Mouse (Mus musculus) heart, embryonic 10.5 days (tissue): ENCODE measurements around the gene Ralgapa1. TPM values are rescaled to one million over a fixed set of nuclear protein-coding genes. Genes with fewer than 3 reads are reported as not detected.
"Not testable (repeated sequence)": the region's sequence is repeated elsewhere in the genome, so short reads cannot be mapped to it uniquely, and the experiment has no call there.

ENCODE experiments used
- DNase-seq: peaks from one replicate; pipeline ENCODE4 v3.0.0-alpha.2; 2017; ENCODE audit warnings: low spot score
- H3K27ac ChIP-seq: fragments of 300-500 bp; sonication (generic); 2 replicates; pipeline ENCODE4 v1.5.1; 2016; ENCODE audit warnings: mild to moderate bottlenecking
- H3K27me3 ChIP-seq: fragments of 300-500 bp; sonication (generic); 2 replicates; pipeline ENCODE4 v1.6.1; 2016; ENCODE audit warnings: mild to moderate bottlenecking; ENCODE audit not compliant: poor library complexity, insufficient read depth, severe bottlenecking
- H3K36me3 ChIP-seq: fragments of 300-500 bp; sonication (generic); 2 replicates; pipeline ENCODE4 v1.6.1; 2016; ENCODE audit warnings: mild to moderate bottlenecking, moderate library complexity
- H3K4me1 ChIP-seq: fragments of 300-500 bp; sonication (generic); 2 replicates; pipeline ENCODE4 v1.6.1; 2016; ENCODE audit warnings: mild to moderate bottlenecking
- H3K4me3 ChIP-seq: fragments of 300-500 bp; sonication (generic); 2 replicates; pipeline ENCODE4 v1.5.1; 2016; ENCODE audit warnings: mild to moderate bottlenecking, moderate library complexity
- H3K9me3 ChIP-seq: fragments of 300-500 bp; sonication (generic); 2 replicates; pipeline ENCODE4 v1.6.1; 2016; ENCODE audit warnings: mild to moderate bottlenecking, moderate library complexity
- WGBS: fragments of 180-500 bp; shearing (Covaris S2); methylation state at CpG from one replicate; pipeline ENCODE4 v1.1.7; 2016; 5-methylcytosine and 5-hydroxymethylcytosine counted together
- polyA plus RNA-seq: library from polyadenylated mRNA; unstranded; fragments of >200 nt; fragmentation: Nextera tagmentation; extraction: Ambion mirVana; gene quantifications from 2 replicates; pipeline ENCODE4 v1.2.1, GENCODE M21; 2016

Ralgapa1 gene
- polyA plus RNA-seq, 1 experiment from 2014 or later: 13.9 TPM

GRCm38 (mm10) chr12:55610812-55611211 is 210.2 kb downstream of the Ralgapa1 start:
- no peak for DNase-seq
- H3K27ac ChIP-seq: no peak overlapping the region
- no peak overlapping the region for H3K4me3 ChIP-seq
- H3K27me3 ChIP-seq: no peaks in the 10 kb centered on the region
- no peaks in the 10 kb centered on the region for H3K36me3 ChIP-seq
- H3K4me1 ChIP-seq: no peaks in the 10 kb centered on the region
- H3K9me3 ChIP-seq: no peaks in the 10 kb centered on the region
- 36% methylated on average over 2 of the region's 2 CpGs for WGBS

DNA sequence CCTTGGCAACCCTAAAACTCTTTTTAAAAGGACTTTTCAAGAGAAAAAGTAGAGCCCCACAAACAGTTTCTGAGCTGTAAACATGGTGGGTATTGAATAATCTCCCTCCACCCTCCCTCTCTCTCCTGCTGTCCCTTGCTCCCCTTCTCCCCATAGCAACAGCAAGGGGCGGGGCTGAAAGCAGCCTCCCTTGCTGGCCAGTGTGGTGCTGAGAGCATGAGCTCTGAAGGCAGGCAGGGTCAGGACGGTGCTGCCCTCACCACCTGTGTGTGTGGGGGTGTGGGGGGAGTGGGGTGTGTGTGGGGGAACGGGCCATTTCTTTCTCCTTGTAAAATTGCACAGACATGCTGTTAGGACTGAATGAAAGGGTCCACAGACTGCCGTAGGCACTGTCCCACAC is 213.1 kb downstream of the Ralgapa1 start:
- WGBS: 45% methylated on average over 4 of the region's 4 CpGs
- Histone ChIP-seq H3K36me3 (peaks cover 3% of the 10 kb centered on the region; the same call in 1 of the 2 replicates), H3K9me3 (no peaks in the 10 kb centered on the region), H3K27me3 (no peaks in the 10 kb centered on the region), H3K4me1 (no peaks in the 10 kb centered on the region), H3K4me3 (no peak overlapping the region), H3K27ac (no peak overlapping the region)
- no peak for DNase-seq

GRCm38 (mm10) chr12:55604411-55604810 is 216.6 kb downstream of the Ralgapa1 start:
- Histone ChIP-seq H3K27me3 (peaks cover 31% of the 10 kb centered on the region), H3K9me3 (no peaks in the 10 kb centered on the region), H3K4me1 (peaks cover 14% of the 10 kb centered on the region), H3K27ac (no peak overlapping the region), H3K4me3 (no peak overlapping the region), H3K36me3 (peaks cover 3% of the 10 kb centered on the region; the same call in 1 of the 2 replicates)
- 40% methylated on average over 3 of the region's 3 CpGs for WGBS
- DNase-seq: no peak

- 2% methylated on average over 42 of the region's 42 CpGs for WGBS
- Histone ChIP-seq H3K4me1 (peaks cover 21% of the 10 kb centered on the region), H3K27me3 (peaks cover 69% of the 10 kb centered on the region), H3K4me3 (peak overlapping the region; percentile 65), H3K36me3 (peaks cover 3% of the 10 kb centered on the region; the same call in 1 of the 2 replicates), H3K9me3 (no peaks in the 10 kb centered on the region), H3K27ac (no peak overlapping the region)
- DNase-seq: no peak
These were observed 220.4 kb downstream of the Ralgapa1 start for GRCm38 (mm10) chr12:55600503-55600994.

DNA sequence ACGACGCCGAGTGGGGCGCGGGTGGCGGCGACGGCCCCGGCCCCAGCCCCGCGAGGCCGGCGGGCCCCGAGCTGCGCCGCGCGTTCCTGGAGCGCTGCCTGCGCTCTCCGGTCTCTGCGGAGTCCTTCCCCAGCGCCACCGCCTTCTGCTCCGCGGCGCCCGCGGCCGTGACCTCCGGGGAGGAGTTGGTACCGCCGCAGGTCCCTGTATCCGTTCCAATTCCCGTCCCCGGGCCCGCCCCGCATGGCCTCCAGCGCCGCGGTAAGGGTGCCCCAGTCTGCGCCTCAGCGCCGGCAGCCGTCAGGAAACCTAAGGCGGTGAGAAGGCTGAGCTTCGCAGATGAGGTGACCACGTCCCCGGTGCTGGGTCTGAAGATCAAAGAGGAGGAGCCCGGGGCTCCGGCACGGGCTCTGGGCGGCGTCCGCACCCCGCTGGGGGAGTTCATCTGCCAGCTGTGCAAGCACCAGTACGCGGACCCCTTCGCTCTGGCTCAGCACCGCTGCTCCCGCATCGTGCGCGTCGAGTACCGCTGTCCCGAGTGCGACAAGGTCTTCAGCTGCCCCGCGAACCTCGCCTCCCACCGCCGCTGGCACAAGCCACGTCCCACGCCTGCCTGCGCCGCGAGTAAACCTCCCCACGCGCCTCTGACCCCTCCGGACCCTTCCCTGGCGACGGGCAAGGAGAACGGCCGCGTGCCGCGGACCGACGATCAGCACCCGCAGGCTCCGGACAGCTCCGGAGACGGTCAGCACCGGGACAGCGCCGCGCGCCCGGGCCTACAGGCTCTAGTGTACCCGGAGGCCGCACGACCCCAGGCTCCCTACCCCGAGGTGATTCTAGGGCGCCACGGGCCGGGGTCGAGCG is 221.1 kb downstream of the Ralgapa1 start:
- no peaks in the 10 kb centered on the region for H3K9me3 ChIP-seq
- peak; percentile 90 for DNase-seq
- peaks cover 3% of the 10 kb centered on the region; the same call in 1 of the 2 replicates for H3K36me3 ChIP-seq
- WGBS: under 1% methylated on average over 107 of the region's 109 CpGs
- H3K27me3 ChIP-seq: peaks cover 73% of the 10 kb centered on the region
- H3K4me3 ChIP-seq: peak overlapping the region; percentile 65
- peaks cover 21% of the 10 kb centered on the region for H3K4me1 ChIP-seq
- no peak overlapping the region for H3K27ac ChIP-seq

GRCm38 (mm10) chr12:55598887-55599561 is 221.9 kb downstream of the Ralgapa1 start, which contains the start of gene Insm2:
Gene Insm2, plus strand, starts transcription at chr12:55599427.
- Histone ChIP-seq H3K9me3 (no peaks in the 10 kb centered on the region), H3K4me3 (peak within 1 kb of the TSS; percentile 65), H3K27ac (no peak within 1 kb of the TSS), H3K4me1 (peaks cover 21% of the 10 kb centered on the region), H3K36me3 (peaks cover 1% of the 10 kb centered on the region; the same call in 1 of the 2 replicates), H3K27me3 (peaks cover 73% of the 10 kb centered on the region)
- WGBS: under 1% methylated on average over 77 of the region's 77 CpGs
- DNase-seq: no peak

- Histone ChIP-seq H3K9me3 (no peaks in the 10 kb centered on the region), H3K27ac (no peak overlapping the region), H3K4me3 (peak overlapping the region; percentile 65; the same call in 1 of the 2 replicates), H3K27me3 (peaks cover 73% of the 10 kb centered on the region), H3K4me1 (peaks cover 21% of the 10 kb centered on the region), H3K36me3 (no peaks in the 10 kb centered on the region)
- no peak for DNase-seq
- 7% methylated on average over 7 of the region's 7 CpGs for WGBS
These were observed 222.5 kb downstream of the Ralgapa1 start for GRCm38 (mm10) chr12:55598537-55598886.

- not testable (repeated sequence) for H3K27ac ChIP-seq, H3K4me1 ChIP-seq, DNase-seq, H3K36me3 ChIP-seq, H3K27me3 ChIP-seq, H3K9me3 ChIP-seq, H3K4me3 ChIP-seq
- WGBS: 53% methylated on average over 9 of the region's 9 CpGs
These were observed 234.0 kb downstream of the Ralgapa1 start for GRCm38 (mm10) chr12:55586936-55587335.

DNA sequence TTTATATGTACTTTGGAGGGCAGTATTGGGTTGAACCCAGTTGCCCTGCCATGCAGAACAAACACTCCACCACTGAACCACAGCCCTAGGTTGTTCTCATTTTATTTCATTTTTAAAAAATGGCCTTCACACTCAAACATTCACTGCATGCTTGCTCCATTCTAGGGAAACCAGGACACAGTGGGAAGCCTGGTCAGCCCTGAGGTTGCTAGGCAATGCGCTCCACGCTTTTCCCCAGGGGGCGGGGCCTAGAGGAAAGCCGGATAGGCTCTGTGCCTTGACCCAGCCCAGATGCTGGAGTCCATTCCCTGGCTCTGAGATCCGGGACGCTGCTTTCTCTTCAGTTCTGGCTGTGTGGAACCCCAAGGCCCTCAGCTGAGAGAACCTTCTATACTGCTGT is 247.2 kb downstream of the Ralgapa1 start:
- H3K36me3 ChIP-seq: no peaks in the 10 kb centered on the region
- H3K9me3 ChIP-seq: no peaks in the 10 kb centered on the region
- WGBS: 3% methylated on average over 6 of the region's 6 CpGs
- H3K27ac ChIP-seq: no peak overlapping the region
- no peaks in the 10 kb centered on the region for H3K4me1 ChIP-seq
- peak; percentile 75 for DNase-seq
- no peak overlapping the region for H3K4me3 ChIP-seq
- H3K27me3 ChIP-seq: no peaks in the 10 kb centered on the region

DNA sequence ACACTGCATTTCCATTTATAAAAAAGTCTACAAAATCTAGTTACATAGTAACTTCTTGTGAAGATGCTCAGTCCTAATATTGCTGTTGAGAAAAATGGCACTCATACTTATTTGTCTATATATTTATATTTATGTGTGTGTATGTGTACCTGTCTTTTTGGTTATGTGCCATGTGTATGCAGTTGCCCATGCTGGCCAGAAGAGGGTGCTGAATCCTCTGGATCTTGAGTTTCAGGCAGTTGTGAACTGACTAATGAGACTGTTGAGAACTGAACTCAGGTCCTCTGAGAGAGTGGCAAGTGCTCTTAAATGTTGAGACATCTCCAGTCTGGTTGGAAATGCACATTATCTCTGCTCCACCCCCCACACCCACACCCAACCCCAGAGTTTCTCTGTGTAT is 247.9 kb downstream of the Ralgapa1 start:
- no peak overlapping the region for H3K4me3 ChIP-seq
- H3K27me3 ChIP-seq: no peaks in the 10 kb centered on the region
- H3K27ac ChIP-seq: no peak overlapping the region
- no peaks in the 10 kb centered on the region for H3K9me3 ChIP-seq
- no peaks in the 10 kb centered on the region for H3K4me1 ChIP-seq
- DNase-seq: peak; percentile 38
- H3K36me3 ChIP-seq: no peaks in the 10 kb centered on the region

GRCm38 (mm10) chr12:55571661-55572060 is 249.3 kb downstream of the Ralgapa1 start:
- WGBS: 80% methylated on average over 10 of the region's 10 CpGs
- H3K9me3 ChIP-seq: no peaks in the 10 kb centered on the region
- peak; percentile 60 for DNase-seq
- H3K4me1 ChIP-seq: no peaks in the 10 kb centered on the region
- H3K4me3 ChIP-seq: no peak overlapping the region
- H3K36me3 ChIP-seq: no peaks in the 10 kb centered on the region
- H3K27ac ChIP-seq: no peak overlapping the region
- no peaks in the 10 kb centered on the region for H3K27me3 ChIP-seq

DNA sequence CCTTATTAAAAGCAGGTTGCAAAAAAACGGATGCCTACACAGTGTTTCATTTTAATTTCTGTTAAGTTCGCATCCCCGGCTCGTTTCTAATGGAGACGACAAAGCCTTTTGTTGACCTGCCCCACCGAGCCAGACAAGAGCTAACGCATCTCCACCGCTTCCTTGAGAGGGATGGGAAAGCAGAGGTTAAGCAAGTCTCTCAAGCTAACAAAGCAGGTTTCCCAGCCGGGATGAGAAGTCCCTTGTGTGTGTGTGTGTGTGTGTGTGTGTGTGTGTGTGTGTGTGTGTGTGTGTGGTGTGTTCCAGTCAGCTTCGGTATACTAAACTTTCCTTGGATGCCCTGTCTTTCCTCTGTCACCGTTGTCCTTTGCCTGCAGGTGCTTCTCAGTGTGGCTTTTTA is 249.8 kb downstream of the Ralgapa1 start:
- Histone ChIP-seq H3K27me3 (no peaks in the 10 kb centered on the region), H3K4me1 (no peaks in the 10 kb centered on the region), H3K4me3 (no peak overlapping the region), H3K27ac (no peak overlapping the region), H3K9me3 (no peaks in the 10 kb centered on the region), H3K36me3 (no peaks in the 10 kb centered on the region)
- peak; percentile 61 for DNase-seq
- 83% methylated on average over 11 of the region's 11 CpGs for WGBS

GRCm38 (mm10) chr12:55570646-55571045 is 250.3 kb downstream of the Ralgapa1 start:
- 86% methylated on average over 9 of the region's 9 CpGs for WGBS
- Histone ChIP-seq H3K27me3 (no peaks in the 10 kb centered on the region), H3K9me3 (no peaks in the 10 kb centered on the region), H3K27ac (no peak overlapping the region), H3K36me3 (no peaks in the 10 kb centered on the region), H3K4me1 (no peaks in the 10 kb centered on the region), H3K4me3 (no peak overlapping the region)
- peak; percentile 58 for DNase-seq
